Mouse (Mus musculus) intestine, embryonic 16.5 days (tissue): ENCODE data around the gene Cyp2t4. TPM values are rescaled to one million over a fixed set of nuclear protein-coding genes. Genes with fewer than 3 reads are reported as not detected.

Experiments
- ATAC-seq: fragments of 200-750 bp; cut with Nextera tagmentation; 2 replicates; pipeline ENCODE4 v1.8.0; 2017; ENCODE audit warnings: moderate TSS enrichment, moderate library complexity
- H3K27ac ChIP-seq: fragments of 300-500 bp; sonication (generic); 2 replicates; pipeline ENCODE4 v1.5.1; 2014; ENCODE audit warnings: mild to moderate bottlenecking, low read length
- H3K27me3 ChIP-seq: fragments of 300-500 bp; sonication (generic); replicated peaks from 2 replicates; pipeline ENCODE4 v1.6.1; 2014; ENCODE audit warnings: low read length, control low read depth, mixed read lengths; ENCODE audit not compliant: control insufficient read depth, insufficient read depth
- H3K36me3 ChIP-seq: fragments of 300-500 bp; sonication (generic); 2 replicates; pipeline ENCODE4 v1.6.1; 2014; ENCODE audit warnings: low read length, control low read depth; ENCODE audit not compliant: control insufficient read depth, insufficient read depth
- H3K4me1 ChIP-seq: fragments of 300-500 bp; sonication (generic); 2 replicates; pipeline ENCODE4 v1.6.1; 2014; ENCODE audit warnings: low read length, control low read depth, mixed read lengths; ENCODE audit not compliant: control insufficient read depth, insufficient read depth
- H3K4me2 ChIP-seq: fragments of 300-500 bp; sonication (generic); 2 replicates; pipeline ENCODE4 v1.6.1; 2014; ENCODE audit warnings: low read depth, low read length, control low read depth
- H3K4me3 ChIP-seq: fragments of 300-500 bp; sonication (generic); 2 replicates; pipeline ENCODE4 v1.5.1; 2014; ENCODE audit warnings: mild to moderate bottlenecking, low read length
- H3K9ac ChIP-seq: fragments of 300-500 bp; sonication (generic); 2 replicates; pipeline ENCODE4 v1.6.1; 2014; ENCODE audit warnings: low read depth, low read length
- H3K9me3 ChIP-seq: fragments of 300-500 bp; sonication (generic); 2 replicates; pipeline ENCODE4 v1.6.1; 2016; ENCODE audit warnings: low read length, control low read depth; ENCODE audit not compliant: control insufficient read depth
- whole genome bisulfite sequencing: fragments of 180-500 bp; shearing (Covaris S2); extraction: QIAGEN DNeasy Blood & Tissue Kit; methylation state at CpG from one replicate; pipeline ENCODE4 v1.1.7; 2014; 5-methylcytosine and 5-hydroxymethylcytosine counted together
- polyA plus RNA-seq: library from polyadenylated mRNA; unstranded; fragments of >200 nt; fragmentation: Nextera tagmentation; extraction: Ambion mirVana; gene quantifications from 2 replicates; pipeline ENCODE4 v1.2.1, GENCODE M21; 2015

Gene Cyp2t4
- polyA plus RNA-seq, 1 experiment from 2014 or later = 0.09 TPM

GRCm38 (mm10) chr7:27178324-27179216 lies 25.1 kb downstream of the Cyp2t4 start, which contains the start of gene Rab4b:
Gene Rab4b, minus strand, starts transcription at chr7:27178896.
- ATAC-seq = peak; percentile 98
- Histone ChIP-seq H3K9me3 (no peaks in the 10 kb centered on the region), H3K4me2 (peak within 1 kb of the TSS; percentile 61), H3K9ac (peak within 1 kb of the TSS; percentile 73), H3K27ac (peak within 1 kb of the TSS; percentile 97), H3K27me3 (no peaks in the 10 kb centered on the region), H3K36me3 (no peaks in the 10 kb centered on the region), H3K4me1 (peaks cover 11% of the 10 kb centered on the region), H3K4me3 (peak within 1 kb of the TSS; percentile 88)
- under 1% methylated on average over 53 of the region's 53 CpGs for WGBS

DNA sequence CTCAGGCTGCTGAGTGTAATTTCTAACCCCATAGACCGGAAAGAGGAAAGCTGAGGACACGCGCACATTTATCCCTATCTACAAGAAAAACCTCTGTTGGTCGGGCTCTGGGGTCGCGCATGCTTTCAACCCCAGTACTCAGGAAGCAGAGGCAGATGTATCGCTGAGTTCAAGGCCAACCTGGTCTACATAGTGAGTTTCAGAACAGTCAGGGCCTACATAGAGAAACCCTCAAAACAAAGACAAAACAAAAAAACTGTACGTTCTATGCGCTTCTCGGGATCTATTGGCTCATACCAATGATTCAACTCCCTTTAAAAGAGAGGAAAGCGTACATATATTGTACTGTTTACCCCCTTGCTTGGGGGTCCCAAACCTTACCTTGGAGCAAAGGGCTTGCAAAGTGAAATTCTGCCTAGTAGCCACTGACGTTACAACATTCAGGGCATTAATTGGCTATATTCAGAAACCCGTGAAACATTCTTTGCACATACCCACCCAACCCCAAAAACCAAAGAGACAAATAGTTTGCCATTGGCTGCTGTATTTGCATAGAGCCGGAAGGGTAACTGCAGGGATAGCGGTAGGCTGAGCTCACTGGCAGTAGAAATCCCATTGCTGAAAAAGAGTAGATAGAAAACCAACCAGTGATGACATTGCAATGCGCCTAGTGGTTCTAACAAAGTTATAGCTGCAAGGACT lies 25.9 kb downstream of the Cyp2t4 start:
- Histone ChIP-seq H3K4me3 (peak overlapping the region; percentile 88), H3K9ac (peak overlapping the region; percentile 58), H3K9me3 (no peaks in the 10 kb centered on the region), H3K4me1 (peaks cover 11% of the 10 kb centered on the region), H3K27ac (peak overlapping the region; percentile 73), H3K4me2 (peak overlapping the region; percentile 61), H3K27me3 (no peaks in the 10 kb centered on the region), H3K36me3 (no peaks in the 10 kb centered on the region)
- WGBS = 47% methylated on average over 16 of the region's 16 CpGs
- ATAC-seq = no peak

DNA sequence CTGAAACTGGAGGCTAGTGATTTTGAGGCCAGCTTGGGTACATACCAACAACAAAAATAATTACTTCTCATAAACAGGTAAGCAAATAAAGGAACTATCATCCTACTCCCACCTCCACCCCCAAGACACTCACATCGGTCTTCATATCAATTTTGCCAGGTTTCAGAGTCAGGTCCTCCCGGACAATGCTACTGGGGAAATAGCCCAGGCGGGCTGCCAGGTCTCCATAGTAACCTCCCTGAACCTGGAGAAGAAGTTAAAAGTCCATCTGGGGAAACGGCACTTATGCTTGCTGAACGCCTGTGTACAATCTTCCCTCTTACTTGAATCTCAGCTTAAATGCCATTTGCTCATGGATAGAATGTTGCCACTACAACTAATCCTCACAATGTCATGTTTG lies 26.5 kb downstream of the Cyp2t4 start:
- H3K27ac ChIP-seq = peak overlapping the region; percentile 37; the same call in 1 of the 2 replicates
- H3K9me3 ChIP-seq = no peaks in the 10 kb centered on the region
- no peak overlapping the region for H3K9ac ChIP-seq
- WGBS = 32% methylated on average over 5 of the region's 5 CpGs
- no peak overlapping the region for H3K4me2 ChIP-seq
- no peak for ATAC-seq
- peaks cover 11% of the 10 kb centered on the region for H3K4me1 ChIP-seq
- peaks cover 4% of the 10 kb centered on the region for H3K36me3 ChIP-seq
- no peaks in the 10 kb centered on the region for H3K27me3 ChIP-seq
- H3K4me3 ChIP-seq = no peak overlapping the region

GRCm38 (mm10) chr7:27180837-27181695 lies 27.6 kb downstream of the Cyp2t4 start, which contains the start of the genes Gm21983 and Mia:
Gene Gm21983, minus strand, starts transcription at chr7:27181086.
Gene Mia, minus strand, starts transcription at chr7:27181157.
- Histone ChIP-seq H3K4me2 (no peak within 1 kb of the TSS), H3K4me3 (no peak within 1 kb of the TSS), H3K36me3 (peaks cover 14% of the 10 kb centered on the region), H3K4me1 (peaks cover 11% of the 10 kb centered on the region), H3K27me3 (no peaks in the 10 kb centered on the region), H3K9ac (no peak within 1 kb of the TSS), H3K27ac (peak within 1 kb of the TSS; percentile 37; the same call in 1 of the 2 replicates), H3K9me3 (no peaks in the 10 kb centered on the region)
- ATAC-seq = no peak
- 66% methylated on average over 14 of the region's 14 CpGs for WGBS

DNA sequence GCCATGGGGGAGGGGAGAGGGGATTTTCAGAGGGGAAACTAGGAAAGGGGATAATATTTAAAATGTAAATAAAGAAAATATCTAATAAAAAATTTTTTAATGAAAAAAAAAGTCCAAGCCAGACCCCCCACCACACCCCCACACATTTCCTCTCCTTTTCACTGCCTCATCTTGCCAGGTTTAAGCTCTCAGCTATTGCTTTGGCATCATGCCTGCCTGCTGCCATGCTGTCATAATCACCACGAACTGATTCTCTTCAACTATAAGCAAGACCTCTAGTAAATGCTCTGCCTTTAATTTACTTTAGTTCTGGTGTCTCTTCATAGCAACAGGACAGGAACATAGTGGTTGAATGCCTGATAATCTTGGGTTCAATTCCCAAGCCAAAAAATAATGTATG lies 29.0 kb downstream of the Cyp2t4 start:
- Histone ChIP-seq H3K9ac (no peak overlapping the region), H3K36me3 (peaks cover 24% of the 10 kb centered on the region), H3K4me3 (no peak overlapping the region), H3K27me3 (no peaks in the 10 kb centered on the region), H3K4me1 (peaks cover 11% of the 10 kb centered on the region), H3K9me3 (no peaks in the 10 kb centered on the region), H3K27ac (no peak overlapping the region), H3K4me2 (no peak overlapping the region)
- no peak for ATAC-seq
- WGBS = 71% methylated on average over 1 of the region's 1 CpGs

DNA sequence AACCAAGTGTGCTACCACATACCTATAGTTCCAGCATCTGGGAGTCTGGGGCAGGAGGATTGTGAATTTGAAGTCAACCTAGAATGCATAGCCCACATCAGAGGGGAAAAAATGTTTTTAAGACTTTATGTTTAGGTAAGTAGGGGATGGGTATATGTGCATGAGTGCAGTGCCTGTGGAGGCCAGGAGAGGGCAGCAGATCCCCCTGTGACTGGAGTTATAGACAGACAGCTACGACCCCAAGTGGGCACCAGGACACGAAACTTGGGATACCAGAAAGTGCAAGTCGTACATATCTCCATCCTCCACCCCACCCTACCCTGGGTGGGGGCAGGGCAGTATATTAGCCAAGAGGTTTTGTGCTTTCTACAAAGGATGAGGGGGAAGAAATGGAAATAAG lies 31.4 kb downstream of the Cyp2t4 start:
- Histone ChIP-seq H3K4me2 (no peak overlapping the region), H3K27me3 (no peaks in the 10 kb centered on the region), H3K9ac (no peak overlapping the region), H3K27ac (no peak overlapping the region), H3K9me3 (no peaks in the 10 kb centered on the region), H3K4me3 (no peak overlapping the region), H3K4me1 (peaks cover 6% of the 10 kb centered on the region), H3K36me3 (peaks cover 48% of the 10 kb centered on the region)
- no peak for ATAC-seq
- 65% methylated on average over 3 of the region's 3 CpGs for WGBS

DNA sequence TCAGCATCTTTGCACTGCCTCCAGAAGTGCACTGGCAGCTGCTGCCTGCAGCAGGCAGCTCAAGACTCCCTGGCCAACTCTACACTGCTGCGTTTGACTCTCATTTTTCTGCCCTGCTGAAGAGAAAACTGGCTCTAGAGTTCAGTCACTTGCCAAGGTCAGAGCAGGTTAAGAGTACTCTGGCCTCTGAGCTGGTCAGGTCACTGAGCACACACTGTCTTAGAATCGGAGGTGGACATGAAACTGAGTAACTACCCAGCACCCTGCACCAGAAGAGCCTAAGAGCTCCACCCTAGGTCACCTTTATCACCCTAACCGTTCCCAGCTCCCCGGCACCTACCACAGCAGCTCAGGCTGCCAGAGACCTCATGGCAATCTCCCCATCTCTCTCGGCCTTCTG lies 32.5 kb downstream of the Cyp2t4 start:
- Histone ChIP-seq H3K4me2 (no peak overlapping the region), H3K9me3 (no peaks in the 10 kb centered on the region), H3K4me3 (no peak overlapping the region), H3K9ac (no peak overlapping the region), H3K36me3 (peaks cover 58% of the 10 kb centered on the region), H3K4me1 (no peaks in the 10 kb centered on the region), H3K27me3 (no peaks in the 10 kb centered on the region), H3K27ac (no peak overlapping the region)
- ATAC-seq = no peak
- WGBS = 92% methylated on average over 5 of the region's 5 CpGs

DNA sequence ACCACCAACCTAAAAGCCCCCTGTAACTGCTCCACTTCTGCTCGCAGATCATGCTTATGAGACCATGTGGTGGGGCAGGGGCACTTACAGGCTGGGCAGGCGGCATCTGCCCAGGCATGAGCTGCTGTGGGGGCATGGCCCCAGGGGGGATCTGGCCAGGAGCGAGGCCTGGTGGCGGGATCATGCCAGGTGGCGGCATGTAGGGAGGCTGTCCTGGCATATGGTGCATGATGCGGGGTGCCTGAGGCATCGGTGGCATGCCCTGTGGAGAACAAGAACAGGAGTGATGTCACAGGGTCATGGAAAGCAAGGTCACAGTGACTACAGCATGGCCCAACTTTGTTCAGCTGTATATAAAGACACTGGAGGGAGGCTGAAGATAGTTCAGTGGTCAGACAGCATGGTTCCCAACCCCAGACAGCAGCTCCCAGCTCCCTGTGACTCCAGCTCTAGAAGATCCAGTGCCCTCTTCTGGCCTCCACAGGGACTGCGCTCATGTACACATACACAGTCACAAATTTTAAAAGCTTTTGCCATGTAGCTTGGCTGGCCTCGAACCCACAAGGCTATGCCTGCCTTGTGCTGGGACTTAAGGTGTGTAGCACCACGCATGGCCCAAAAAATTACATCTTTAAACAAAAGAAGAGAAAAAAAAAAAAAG lies 35.9 kb downstream of the Cyp2t4 start:
- Histone ChIP-seq H3K27ac (no peak overlapping the region), H3K36me3 (peaks cover 77% of the 10 kb centered on the region), H3K4me1 (peaks cover 9% of the 10 kb centered on the region), H3K4me3 (no peak overlapping the region), H3K4me2 (no peak overlapping the region), H3K9ac (no peak overlapping the region), H3K9me3 (no peaks in the 10 kb centered on the region), H3K27me3 (no peaks in the 10 kb centered on the region)
- 98% methylated on average over 10 of the region's 10 CpGs for WGBS
- no peak for ATAC-seq
